Mouse (Mus musculus): ENCODE data around the gene Spon1. TPM values are rescaled to one million over a fixed set of nuclear protein-coding genes. Genes with fewer than 3 reads are reported as not detected.

Spon1 gene
- polyA plus RNA-seq, 1 experiment: not detected

- no peaks in the 10 kb centered on the region for H3K4me1 ChIP-seq (ENCODE audit: control insufficient read depth, insufficient read depth, low read length)
- no peak overlapping the region for H3K4me3 ChIP-seq (ENCODE audit: insufficient read depth, low read length)
- no peak overlapping the region for H3K27ac ChIP-seq (ENCODE audit: insufficient read depth, low read depth, low read length)
- TF ChIP-seq POLR2A (IDR thresholded peaks at IDR 0.05; ENCODE audit: borderline replicate concordance, low read depth, low read length) (no peak), CTCF (IDR thresholded peaks at IDR 0.05; ENCODE audit: low read depth, low read length) (no peak)
Observed at GRCm38 (mm10) chr7:113891491-113891890, 125.7 kb downstream of the Spon1 start.

DNA sequence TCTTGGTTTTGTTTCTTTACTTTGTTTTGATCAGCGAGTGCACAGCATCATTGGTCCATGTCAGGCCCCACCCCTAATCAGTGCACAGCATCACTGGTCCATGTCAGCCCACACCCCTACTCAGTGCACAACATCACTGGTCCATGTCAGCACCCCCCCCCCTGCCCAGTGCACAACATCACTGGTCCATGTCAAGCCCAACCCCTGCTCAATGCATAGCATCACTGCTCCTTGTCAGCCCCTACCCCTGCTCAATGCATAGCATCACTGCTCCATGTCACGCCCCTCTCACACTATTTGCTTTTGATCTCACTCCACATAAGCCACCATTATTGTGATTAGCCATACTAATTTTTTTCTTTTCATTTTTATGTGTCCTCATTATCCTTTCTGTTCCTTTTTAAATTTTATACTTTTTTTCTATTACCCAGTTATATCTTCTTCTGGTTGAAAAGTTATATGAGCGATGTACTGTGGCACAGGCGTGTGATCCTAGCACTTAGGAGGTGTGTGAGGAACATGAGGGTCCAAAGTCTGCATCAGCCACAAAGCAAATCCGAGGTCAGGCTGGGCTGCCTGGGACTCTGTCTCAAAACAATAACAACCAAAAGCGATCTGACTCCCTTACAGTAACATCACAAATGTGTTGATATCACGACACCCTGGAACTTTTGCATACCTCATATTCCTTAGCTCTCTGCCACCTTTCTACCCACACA lies 128.3 kb downstream of the Spon1 start:
- no peak overlapping the region for H3K4me3 ChIP-seq (ENCODE audit: insufficient read depth, low read length)
- H3K27ac ChIP-seq (ENCODE audit: insufficient read depth, low read depth, low read length): no peak overlapping the region
- no peaks in the 10 kb centered on the region for H3K4me1 ChIP-seq (ENCODE audit: control insufficient read depth, insufficient read depth, low read length)
- TF ChIP-seq POLR2A (IDR thresholded peaks at IDR 0.05; ENCODE audit: borderline replicate concordance, low read depth, low read length) (no peak), CTCF (IDR thresholded peaks at IDR 0.05; ENCODE audit: low read depth, low read length) (no peak)

- H3K4me1 ChIP-seq (ENCODE audit: control insufficient read depth, insufficient read depth, low read length): no peaks in the 10 kb centered on the region
- no peak overlapping the region for H3K4me3 ChIP-seq (ENCODE audit: insufficient read depth, low read length)
- H3K27ac ChIP-seq (ENCODE audit: insufficient read depth, low read depth, low read length): no peak overlapping the region
- TF ChIP-seq CTCF (IDR thresholded peaks at IDR 0.05; ENCODE audit: low read depth, low read length): no peak
- TF ChIP-seq POLR2A (IDR thresholded peaks at IDR 0.05; ENCODE audit: borderline replicate concordance, low read depth, low read length): no peak
Observed at GRCm38 (mm10) chr7:113895266-113895665, 129.5 kb downstream of the Spon1 start.

GRCm38 (mm10) chr7:113898388-113898787 lies 132.6 kb downstream of the Spon1 start:
- H3K27ac ChIP-seq (ENCODE audit: insufficient read depth, low read depth, low read length): no peak overlapping the region

GRCm38 (mm10) chr7:113901511-113901910 lies 135.7 kb downstream of the Spon1 start:
- no peak overlapping the region for H3K4me3 ChIP-seq (ENCODE audit: insufficient read depth, low read length)
- H3K4me1 ChIP-seq (ENCODE audit: control insufficient read depth, insufficient read depth, low read length): no peaks in the 10 kb centered on the region
- H3K27ac ChIP-seq (ENCODE audit: insufficient read depth, low read depth, low read length): no peak overlapping the region
- no peak for TF ChIP-seq POLR2A (IDR thresholded peaks at IDR 0.05; ENCODE audit: borderline replicate concordance, low read depth, low read length)
- no peak for TF ChIP-seq CTCF (IDR thresholded peaks at IDR 0.05; ENCODE audit: low read depth, low read length)

More at GRCm38 (mm10) chr7:113898388-113898787, 132.6 kb downstream of the Spon1 start:
- no peak for TF ChIP-seq CTCF (IDR thresholded peaks at IDR 0.05; ENCODE audit: low read depth, low read length)
- no peak for TF ChIP-seq POLR2A (IDR thresholded peaks at IDR 0.05; ENCODE audit: borderline replicate concordance, low read depth, low read length)
- no peak overlapping the region for H3K4me3 ChIP-seq (ENCODE audit: insufficient read depth, low read length)
- no peaks in the 10 kb centered on the region for H3K4me1 ChIP-seq (ENCODE audit: control insufficient read depth, insufficient read depth, low read length)

DNA sequence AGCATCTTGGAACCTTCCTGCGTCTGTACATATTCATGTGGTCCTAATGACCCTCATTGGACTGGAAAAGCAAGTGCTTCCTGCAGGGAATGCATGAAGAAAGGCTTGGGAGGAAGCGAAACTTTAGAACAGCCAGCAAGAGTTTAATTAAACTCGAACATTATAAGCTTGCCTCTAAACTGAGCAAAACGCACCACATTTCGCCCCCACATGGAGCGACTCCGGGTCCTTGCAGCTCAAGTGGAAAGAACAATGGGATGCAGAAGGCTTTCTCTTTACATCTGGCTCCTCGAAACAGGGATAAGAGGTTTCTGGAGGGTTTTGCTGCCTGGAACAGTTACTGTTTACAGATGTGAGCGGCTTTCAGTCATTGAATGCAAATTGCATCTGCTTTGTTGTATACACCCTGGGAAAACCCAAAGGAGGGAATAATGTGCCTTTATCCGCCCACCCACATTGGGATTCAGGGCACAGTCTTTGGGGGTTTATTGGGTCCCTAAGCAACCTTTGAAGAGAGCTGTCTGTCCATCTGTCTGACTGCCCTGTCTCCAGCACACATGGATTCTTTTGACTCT lies 136.2 kb downstream of the Spon1 start:
- H3K4me3 ChIP-seq (ENCODE audit: insufficient read depth, low read length): no peak overlapping the region
- no peak overlapping the region for H3K27ac ChIP-seq (ENCODE audit: insufficient read depth, low read depth, low read length)
- no peaks in the 10 kb centered on the region for H3K4me1 ChIP-seq (ENCODE audit: control insufficient read depth, insufficient read depth, low read length)
- no peak for TF ChIP-seq POLR2A (IDR thresholded peaks at IDR 0.05; ENCODE audit: borderline replicate concordance, low read depth, low read length)
- no peak for TF ChIP-seq CTCF (IDR thresholded peaks at IDR 0.05; ENCODE audit: low read depth, low read length)

GRCm38 (mm10) chr7:113903127-113903827 lies 137.5 kb downstream of the Spon1 start:
- Histone ChIP-seq H3K27ac (ENCODE audit: insufficient read depth, low read depth, low read length) (no peak overlapping the region), H3K4me3 (ENCODE audit: insufficient read depth, low read length) (no peak overlapping the region), H3K4me1 (ENCODE audit: control insufficient read depth, insufficient read depth, low read length) (no peaks in the 10 kb centered on the region)
- TF ChIP-seq POLR2A (IDR thresholded peaks at IDR 0.05; ENCODE audit: borderline replicate concordance, low read depth, low read length): no peak
- no peak for TF ChIP-seq CTCF (IDR thresholded peaks at IDR 0.05; ENCODE audit: low read depth, low read length)

GRCm38 (mm10) chr7:113903939-113904338 lies 138.1 kb downstream of the Spon1 start:
- no peak for TF ChIP-seq CTCF (IDR thresholded peaks at IDR 0.05; ENCODE audit: low read depth, low read length)
- TF ChIP-seq POLR2A (IDR thresholded peaks at IDR 0.05; ENCODE audit: borderline replicate concordance, low read depth, low read length): no peak
- Histone ChIP-seq H3K4me3 (ENCODE audit: insufficient read depth, low read length) (no peak overlapping the region), H3K27ac (ENCODE audit: insufficient read depth, low read depth, low read length) (no peak overlapping the region), H3K4me1 (ENCODE audit: control insufficient read depth, insufficient read depth, low read length) (no peaks in the 10 kb centered on the region)

DNA sequence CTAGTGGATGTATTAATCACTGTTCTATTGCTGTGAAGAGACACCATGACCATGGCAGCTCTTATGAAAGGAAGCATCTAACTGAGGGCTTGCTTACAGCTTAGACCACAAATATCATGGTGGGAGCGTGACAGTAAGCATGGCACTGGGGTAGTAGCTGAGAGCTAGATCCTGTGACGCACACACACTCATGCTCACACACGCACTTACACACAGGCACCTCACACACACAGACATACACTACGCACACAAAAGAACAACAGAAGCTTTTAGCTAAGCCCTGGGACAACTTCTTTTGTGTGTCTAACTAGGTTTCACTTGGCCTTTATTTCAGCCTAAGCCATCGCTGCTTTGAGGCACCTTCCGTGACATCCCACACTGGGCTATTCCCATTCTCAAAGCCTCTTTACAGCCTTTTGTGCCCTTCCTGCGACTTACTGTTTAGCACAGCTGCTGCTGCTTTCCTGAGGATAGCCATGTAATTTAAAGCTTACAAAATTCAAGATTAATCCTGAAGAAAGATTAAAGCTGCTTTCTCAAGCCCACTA lies 138.6 kb downstream of the Spon1 start:
- H3K27ac ChIP-seq (ENCODE audit: insufficient read depth, low read depth, low read length): no peak overlapping the region
- no peak for TF ChIP-seq POLR2A (IDR thresholded peaks at IDR 0.05; ENCODE audit: borderline replicate concordance, low read depth, low read length)
- no peak for TF ChIP-seq CTCF (IDR thresholded peaks at IDR 0.05; ENCODE audit: low read depth, low read length)
- no peak overlapping the region for H3K4me3 ChIP-seq (ENCODE audit: insufficient read depth, low read length)
- no peaks in the 10 kb centered on the region for H3K4me1 ChIP-seq (ENCODE audit: control insufficient read depth, insufficient read depth, low read length)

All from bone marrow macrophage, adult 2 months (primary cell).